Mouse (Mus musculus) urinary bladder, postnatal 14 days (tissue): ENCODE measurements at regions not wholly inside any gene's neighbourhood (a gene's known extent, or its start where the extent isn't known, plus 50 kb on each side); places are given as distances from the start of the nearest gene placed in this dataset.
"Not testable (repeated sequence)": the region's sequence is repeated elsewhere in the genome, so short reads cannot be mapped to it uniquely, and the experiment has no call there.

Experiments
- DNase-seq: peaks from one replicate; pipeline ENCODE4 v3.0.0; 2021; ENCODE audit warnings: low spot score

DNA sequence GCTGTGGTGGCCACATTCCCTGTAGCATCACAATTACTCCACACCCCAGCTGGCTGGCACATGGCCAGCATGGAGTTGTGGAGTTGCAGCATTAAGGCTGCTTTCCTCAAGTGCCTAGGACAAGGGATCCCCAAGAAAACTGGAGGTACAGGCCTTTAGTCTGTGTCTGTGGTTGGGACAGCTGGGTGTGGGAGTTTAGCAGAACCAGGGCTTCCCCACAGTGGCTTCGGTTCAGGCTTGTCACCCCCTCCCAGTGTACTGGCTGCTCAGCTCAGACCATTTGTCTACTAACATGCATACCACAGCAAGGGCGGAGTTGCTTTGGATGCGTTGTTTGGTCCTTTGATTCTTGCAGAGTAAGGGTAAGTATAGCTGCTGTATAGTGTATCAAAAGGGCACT is 79.1 kb upstream of the Neurl1b start:
- DNase-seq, result no peak

DNA sequence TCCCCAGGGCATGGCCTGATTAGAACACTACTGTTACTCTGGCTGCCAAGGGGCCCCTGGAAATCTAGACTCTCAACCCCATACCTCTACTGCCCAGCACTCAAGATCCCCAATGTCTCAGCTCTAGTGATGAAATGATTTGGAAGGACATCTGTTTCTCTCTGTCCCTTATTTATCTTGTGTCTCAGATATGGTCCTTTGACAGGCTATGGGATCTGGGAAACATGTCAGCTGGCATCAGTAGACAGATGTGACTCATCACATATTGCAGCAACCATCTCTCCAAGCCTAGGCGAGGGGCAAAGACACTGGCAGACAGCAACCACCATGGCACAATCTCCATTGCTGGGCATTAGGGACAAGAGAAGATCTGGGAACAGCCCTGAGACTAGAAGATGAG is 78.6 kb upstream of the Neurl1b start:
- no peak for DNase-seq

DNA sequence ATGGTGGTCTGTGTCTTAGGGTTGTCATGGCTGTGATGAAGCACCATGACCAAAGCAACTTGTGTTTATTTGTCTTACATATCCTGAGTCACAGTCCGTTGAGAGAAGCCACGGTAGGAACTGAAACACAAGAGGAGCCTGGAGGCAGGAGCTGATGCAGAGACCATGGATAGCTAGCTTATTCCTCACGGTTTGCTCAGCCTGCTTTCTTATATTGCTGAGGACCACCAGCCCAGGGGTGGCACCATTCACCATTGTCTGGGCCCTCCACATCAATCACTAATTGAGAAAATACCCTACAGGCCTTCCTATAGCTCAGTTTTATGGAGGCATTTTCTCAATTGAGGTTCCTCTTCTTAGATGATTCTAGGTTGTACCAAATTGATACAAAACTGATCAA is 77.5 kb upstream of the Neurl1b start:
- no peak for DNase-seq

DNA sequence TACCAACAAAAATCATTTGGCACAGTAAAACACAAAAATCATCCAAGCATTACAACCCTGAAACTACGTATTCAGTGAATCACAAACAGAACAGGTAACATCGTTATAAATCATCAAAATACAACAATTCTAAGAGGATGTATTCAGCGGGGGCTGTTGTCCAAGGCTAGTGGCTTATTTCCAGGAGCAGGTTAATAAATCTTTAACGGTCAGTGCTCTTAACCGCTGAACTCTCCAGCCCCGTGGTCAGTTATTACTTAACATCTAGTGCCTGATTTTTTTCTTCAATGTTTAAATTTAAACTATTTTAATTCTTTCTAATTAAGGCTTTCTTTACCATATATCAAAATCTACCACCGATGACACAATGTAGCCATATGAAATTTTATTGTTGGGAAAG is 69.2 kb upstream of the Neurl1b start:
- not testable (repeated sequence) for DNase-seq

DNA sequence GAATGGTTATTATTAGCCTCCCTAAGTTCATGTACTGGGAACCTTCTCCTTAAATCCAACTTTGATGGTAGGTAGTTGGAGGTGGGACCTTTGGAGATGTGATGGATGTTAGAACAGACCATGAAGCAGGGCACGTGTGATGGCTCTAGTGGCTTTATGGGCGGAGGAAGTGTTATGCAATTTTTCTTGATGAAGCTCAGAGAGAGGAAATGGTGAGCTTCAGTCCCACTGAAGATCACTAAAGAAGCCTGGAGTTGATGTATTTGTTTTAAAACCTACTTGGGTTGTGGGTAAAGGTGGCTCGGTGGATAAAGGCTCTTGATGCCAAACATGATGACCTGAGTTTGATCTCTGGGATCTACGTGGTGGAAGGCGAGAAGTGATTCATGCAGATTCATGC is 66.5 kb upstream of the Neurl1b start:
- DNase-seq, result no peak

DNA sequence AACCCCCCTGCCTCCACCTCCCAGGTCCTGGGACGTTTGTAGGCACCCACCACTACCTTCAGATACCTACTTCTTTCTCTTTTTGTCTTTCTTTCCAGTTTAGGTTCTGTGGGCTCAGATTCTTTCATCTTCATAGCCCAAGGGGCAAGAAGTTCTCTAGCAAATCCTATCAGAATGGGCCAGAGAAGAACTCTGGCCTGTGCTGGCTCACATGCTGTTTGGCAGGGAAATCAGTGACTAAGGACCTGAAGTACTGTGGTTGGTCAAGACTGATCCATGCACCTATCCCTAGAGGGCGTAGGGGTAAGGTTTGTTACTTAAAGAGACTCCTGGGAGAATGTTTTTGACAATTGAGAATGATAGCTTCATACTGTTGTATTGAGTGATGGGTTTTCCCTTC is 64.9 kb upstream of the Neurl1b start:
- no peak for DNase-seq

DNA sequence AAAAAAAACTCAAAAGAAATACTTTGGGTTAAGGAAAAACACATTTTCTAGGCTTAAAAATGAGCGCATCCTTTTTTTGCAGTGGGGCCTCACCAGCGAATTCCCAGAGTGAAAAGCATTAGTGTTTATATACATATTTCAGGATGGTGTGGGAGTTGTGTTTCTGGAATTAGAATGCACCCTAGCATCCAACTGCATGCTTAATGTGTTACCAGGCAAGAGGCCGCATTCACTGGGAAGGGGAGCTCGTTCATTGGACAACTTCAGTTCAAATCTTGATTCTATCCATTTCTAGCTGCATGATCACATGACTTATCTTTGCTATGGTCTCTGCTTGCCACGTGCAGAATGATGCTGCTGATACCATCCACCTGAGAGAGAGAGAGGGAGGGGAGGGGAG is 64.4 kb upstream of the Neurl1b start:
- DNase-seq, result no peak

DNA sequence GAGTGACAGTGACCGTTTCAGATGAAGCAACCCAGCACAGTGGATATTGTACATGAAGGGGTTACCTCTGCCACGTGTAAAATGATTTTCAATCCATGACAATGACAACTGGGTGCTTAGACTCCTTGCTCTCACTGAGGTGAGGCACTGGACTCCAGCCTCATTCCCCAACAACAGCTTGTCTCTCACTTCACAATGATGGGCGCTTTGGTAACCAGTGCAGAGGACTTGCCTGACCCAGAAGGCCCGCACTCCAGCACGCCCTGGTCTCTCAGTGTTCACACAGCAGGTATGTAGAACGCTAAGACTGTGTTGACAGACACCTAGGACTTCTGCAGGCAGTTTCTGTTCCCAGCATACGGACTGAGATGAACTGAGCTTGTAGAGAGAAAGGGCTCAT is 62.6 kb upstream of the Neurl1b start:
- no peak for DNase-seq

DNA sequence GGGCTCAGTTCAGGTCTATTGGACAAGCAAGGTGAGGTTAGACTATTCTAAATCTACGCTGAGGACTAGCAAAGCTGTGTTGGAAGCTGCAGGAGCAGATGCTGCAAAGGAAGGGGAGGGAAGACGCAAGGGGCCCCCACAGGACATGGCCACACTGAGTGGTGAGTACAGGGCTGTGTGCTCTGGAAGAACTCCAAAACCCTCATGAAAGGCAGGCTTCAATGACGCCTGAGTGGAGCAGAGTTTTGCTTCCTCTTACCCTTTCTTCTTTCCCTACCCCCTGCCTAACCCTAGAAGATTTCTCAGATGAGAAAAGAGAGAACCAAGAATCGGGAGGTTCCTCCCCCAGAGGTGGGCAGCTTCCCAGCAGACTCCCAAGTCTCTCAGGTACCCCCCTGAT is 61.9 kb upstream of the Neurl1b start:
- DNase-seq, result no peak

DNA sequence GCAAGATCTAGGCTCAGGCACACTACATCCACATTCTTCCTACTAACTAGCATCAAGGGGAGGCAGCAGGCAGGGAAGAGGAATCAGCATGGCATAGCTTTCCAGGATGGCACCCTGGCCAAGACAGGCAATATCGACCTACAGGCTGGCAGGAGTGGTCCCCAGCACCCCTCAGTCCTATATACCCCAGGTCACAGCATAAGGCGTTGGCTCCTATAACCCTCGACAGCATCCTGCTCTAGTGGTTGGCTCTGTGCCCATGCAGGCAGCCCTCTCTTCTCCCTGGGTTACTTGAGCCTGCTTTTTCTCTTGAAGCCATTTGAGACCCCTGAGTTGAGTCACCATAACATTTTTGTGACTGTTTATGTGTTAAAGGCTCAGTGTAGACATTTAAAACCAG is 60.2 kb upstream of the Neurl1b start:
- DNase-seq, result no peak

DNA sequence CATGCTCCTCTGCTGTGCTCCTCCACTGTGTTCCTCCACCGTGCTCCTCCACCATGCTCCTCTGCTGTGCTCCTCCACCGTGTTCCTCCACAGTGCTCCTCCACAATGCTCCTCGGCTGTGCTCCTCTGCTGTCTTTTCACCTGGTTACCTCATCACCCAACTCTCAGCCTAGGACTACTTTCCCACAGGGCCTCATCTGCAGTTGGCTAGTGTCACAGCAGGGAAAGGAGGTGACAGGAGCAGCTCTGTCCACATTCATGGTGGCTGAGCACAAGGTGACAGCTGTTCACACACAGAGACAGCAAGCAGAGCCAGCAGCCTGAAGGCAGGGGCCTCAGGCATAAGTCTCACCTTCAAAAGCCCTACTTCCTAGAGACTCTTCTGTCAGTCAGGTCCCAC is 59.3 kb upstream of the Neurl1b start:
- no peak for DNase-seq

DNA sequence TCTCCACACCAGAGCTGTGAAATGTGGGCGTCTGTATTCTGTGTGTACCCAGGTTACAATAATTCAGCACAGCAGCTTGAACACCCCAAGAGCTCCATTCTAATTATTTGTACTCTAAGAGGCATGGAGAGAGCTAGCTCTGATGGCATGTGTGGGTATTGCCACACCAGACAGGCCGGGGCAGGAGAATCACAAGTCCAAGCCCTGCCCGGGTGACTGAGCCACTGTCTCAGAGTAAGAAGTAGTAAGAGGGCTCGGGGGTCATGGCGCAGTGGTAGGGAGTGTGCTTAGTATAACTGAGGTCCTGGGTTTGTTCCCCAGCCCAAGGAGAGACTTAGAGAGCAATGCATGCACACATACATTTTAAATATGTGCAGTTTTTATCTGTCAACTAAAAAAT is 57.7 kb upstream of the Neurl1b start:
- no peak for DNase-seq

DNA sequence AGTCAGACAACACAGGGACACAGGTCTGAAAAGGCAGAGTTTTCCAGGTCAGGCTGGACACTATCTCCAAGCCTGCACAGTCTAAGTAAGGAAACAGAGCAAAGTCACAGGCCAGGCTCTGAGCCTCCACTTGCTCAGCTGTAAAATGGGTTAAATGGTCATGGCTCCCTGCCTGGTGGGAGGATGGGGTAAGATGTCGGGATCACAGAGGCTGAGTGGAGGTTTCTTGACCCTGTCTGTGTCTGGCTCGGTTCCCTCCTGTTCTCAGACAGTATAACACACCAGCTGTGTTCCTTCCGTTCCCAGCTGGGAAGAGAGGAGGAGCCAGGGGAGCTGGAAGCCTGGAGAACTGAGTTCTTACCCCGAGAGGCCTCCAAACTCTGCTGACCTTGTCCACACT is 56.8 kb upstream of the Neurl1b start:
- peak; percentile 63 for DNase-seq

DNA sequence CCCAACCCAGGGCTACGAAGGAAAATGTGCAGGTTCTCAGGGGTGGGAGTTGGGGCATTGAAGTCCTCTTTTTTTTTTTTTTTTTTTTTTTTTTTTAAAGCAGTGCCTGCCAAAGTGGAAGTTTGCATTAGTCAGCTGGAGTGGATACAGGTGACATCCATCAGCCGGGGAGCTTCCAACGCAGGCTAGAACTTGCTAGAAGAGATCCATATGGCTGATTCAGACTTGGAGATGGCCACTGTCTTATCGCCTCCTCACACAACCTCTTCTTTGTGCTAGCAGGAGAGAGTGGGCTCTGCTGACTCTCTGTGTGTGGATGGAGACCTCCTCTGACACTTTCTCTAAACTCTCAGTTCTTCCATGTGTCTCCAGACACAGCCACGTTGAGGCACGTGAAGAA is 53.9 kb upstream of the Neurl1b start:
- DNase-seq, result no peak

DNA sequence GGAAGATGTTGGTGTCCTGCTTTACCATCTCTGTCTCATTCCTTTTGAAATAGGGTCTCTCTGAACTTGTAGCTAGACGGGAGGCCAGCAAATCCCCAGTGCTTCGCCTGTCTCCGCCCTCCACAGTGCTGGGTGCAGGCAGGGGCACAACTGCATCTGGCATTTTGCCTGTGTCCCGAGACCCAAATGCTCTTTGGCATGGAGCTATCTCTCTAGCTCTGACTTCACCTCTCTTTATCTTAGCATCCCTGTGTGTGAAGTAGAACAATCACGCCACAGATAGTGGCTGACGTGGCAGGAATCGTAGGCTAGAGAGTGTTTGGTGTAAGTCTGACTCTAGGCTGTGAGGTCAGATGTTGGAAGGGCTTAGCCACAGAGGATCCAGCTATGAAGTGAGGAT is 53.2 kb upstream of the Neurl1b start:
- DNase-seq, result no peak

DNA sequence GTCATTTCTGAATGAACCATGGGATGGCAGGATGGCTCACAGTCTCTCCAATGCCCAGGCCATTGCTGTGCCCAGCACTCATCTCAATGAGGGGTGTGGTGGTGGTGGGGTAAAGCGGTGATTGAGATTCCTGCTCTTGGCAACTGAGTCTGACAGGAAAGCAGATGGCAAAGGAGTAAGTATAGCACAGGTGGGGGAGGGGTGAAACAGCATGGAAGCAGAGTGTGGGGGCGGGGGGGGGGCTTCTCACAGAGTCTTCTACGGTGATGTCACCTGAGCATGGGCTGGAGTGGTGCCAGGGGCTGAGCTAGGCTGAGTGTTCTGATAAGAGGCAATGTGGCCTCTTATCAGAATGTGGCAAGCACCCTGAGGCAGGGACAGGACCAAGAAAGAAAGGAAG is 52.6 kb upstream of the Neurl1b start:
- DNase-seq, result peak; percentile 26

DNA sequence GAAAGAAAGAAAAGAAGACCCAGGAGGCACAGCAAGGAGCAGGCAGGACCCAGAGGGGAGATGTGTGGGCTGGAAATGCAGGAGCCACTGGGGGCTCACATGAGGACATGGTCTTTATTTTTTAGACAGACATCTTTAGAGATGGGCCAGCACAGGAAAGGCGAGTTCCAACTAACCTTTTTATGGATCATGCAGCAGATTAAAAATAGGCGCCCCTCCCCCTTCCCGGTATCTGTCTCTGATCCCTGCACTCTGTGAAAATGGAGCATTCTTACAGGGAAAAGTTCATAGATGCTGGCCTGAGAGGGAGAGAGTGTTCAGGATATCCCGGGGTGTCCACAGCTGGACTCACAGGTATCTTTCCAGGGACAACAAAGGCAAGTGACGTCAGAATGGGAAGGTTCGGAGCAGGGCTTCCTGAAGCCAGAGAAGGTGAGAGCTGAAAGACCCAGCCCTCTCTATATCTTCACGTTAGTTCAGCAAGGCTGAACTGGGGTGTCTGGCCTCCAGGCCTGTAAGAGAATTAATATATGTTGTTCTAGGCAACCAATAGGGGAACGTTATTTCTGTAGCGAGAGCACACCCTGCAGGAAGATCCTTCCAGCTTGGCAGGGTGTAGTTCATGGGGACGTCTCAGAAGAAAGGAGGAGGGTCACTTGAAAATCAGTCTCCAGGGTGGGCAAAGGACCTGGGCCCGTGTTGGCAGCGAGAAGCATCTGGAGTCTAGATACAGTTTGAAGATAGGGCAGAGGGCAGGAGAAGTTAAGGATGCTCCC is 51.9 kb upstream of the Neurl1b start:
- no peak for DNase-seq

DNA sequence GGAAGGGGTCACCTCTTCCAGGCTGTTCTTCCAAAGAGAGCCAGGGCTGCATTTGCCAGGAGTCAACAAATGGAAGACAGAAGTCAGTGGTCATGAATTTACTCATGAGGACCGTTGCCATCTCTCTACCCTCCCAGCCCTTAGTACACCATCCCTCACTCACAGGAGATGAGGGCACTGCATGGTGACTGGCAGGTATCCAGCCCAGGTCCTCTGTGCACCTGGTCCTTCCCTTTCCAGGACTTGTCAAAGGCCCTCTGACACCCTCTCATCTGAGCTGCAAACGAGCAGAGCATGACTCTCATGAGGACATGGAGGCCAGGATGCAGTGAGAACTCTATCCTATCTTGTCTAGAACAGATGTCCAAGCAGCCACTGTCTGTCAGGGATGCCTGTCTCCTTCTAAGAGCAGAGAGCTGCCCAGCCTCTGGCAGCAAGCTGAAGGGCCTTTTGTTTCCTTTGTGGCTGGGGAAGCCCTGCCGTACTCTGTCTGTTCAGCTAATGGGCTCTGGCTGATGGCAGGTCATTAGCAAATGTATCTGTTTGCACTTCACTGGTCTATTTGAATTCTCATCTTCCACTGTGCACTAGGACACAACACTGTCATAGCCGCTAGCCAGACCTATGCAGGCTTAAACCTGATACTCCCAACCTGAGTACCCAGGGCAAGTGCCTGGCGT is 50.6 kb upstream of the Neurl1b start:
- no peak for DNase-seq
